Mouse (Mus musculus): ENCODE measurements around the gene Mark1.

Mark1 gene

DNA sequence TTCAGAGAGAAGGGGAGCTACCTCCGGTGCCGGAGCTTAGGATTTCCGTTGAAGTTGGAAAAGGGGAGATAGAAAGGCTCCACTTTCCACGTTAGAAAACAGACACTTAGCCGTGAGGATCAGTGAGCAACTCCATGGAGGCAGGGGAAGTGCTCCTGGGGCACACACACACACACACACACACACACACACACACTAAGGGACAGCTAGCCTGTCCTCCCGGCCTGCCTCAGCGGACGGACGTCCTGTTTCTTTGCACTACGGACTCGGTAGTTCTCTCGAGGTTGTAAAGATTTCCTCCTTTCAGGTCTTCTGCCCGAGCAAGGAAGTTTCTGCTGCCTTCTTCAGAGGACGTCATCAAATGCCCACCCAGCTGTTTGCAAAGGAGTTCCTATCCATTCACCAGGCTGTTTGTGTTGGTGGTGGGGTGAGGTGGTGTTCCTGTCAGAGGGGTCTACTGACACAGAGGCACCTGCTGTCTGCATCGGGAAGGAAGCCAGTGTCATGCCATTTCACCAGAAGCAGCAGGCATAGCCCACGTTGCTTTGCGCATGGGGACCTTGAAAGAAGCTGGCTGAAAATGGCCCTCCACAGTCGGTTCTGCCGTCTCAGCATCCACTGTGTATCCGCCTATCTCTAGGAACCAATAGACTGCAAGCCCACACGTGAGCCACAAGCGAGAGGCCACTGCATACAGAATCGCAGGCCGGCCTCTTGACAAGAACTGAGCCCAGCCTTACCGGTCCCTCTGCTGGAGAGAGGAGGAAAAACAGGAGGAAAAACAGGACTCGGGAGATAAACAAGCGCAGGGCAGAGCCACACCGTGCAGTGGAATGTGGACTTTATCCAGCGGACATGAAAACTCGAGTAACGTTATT, 147.4 kb downstream of the Mark1 start:
- peak; percentile 75 to 83 for DNase-seq (ENCODE audit: low spot score in 2 of 2)

DNA sequence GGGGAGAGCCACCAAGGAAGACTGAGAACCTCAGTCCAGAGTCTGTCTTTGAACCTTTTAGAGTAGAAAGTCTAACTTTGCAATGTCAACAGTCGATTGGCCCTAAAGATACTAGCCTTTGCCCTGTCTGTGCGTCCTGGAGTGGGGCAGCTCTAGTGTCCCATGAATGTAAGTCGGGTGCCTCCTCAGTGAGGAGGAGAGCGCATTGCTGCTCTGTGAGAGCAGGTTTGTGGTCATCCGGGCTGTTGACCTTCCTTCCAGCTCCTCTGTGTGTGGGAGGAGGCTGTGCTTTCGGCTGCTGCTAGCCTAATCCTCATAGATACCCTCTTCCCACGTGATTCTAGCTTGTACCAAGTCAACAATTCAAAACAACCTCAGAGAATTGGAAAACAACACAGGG, 148.2 kb downstream of the Mark1 start:
- no peak for DNase-seq (ENCODE audit: low spot score in 2 of 2)

DNA sequence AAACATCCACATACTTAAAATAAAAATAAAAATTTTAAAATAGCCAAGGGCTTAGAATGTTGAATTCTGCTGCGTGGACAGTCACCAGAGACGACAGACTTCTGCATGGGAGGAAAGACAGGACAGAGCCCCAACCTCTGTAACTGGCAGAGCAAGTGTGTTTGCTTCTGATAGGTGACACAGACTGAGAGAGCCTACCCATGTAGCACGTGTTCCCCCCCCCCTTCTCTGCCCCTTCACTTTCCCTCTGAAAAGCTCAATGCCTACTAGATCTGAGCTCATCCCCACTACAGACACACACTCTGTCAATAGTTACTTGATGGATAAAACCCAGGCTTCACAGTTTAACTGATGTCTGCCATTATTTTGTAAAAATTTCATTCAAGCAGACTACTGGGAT, 152.4 kb downstream of the Mark1 start:
- no peak for DNase-seq (ENCODE audit: low spot score in 2 of 2)
